Mouse (Mus musculus) intestine, embryonic 16.5 days (tissue): ENCODE data around the gene Draxin. TPM values are rescaled to one million over a fixed set of nuclear protein-coding genes. Genes with fewer than 3 reads are reported as not detected.

ENCODE experiments used
- ATAC-seq: fragments of 200-750 bp; cut with Nextera tagmentation; 2 replicates; pipeline ENCODE4 v1.8.0; 2017; ENCODE audit warnings: moderate TSS enrichment, moderate library complexity
- H3K27ac ChIP-seq: fragments of 300-500 bp; sonication (generic); 2 replicates; pipeline ENCODE4 v1.5.1; 2014; ENCODE audit warnings: mild to moderate bottlenecking, low read length
- H3K27me3 ChIP-seq: fragments of 300-500 bp; sonication (generic); replicated peaks from 2 replicates; pipeline ENCODE4 v1.6.1; 2014; ENCODE audit warnings: low read length, control low read depth, mixed read lengths; ENCODE audit not compliant: control insufficient read depth, insufficient read depth
- H3K36me3 ChIP-seq: fragments of 300-500 bp; sonication (generic); 2 replicates; pipeline ENCODE4 v1.6.1; 2014; ENCODE audit warnings: low read length, control low read depth; ENCODE audit not compliant: control insufficient read depth, insufficient read depth
- H3K4me1 ChIP-seq: fragments of 300-500 bp; sonication (generic); 2 replicates; pipeline ENCODE4 v1.6.1; 2014; ENCODE audit warnings: low read length, control low read depth, mixed read lengths; ENCODE audit not compliant: control insufficient read depth, insufficient read depth
- H3K4me2 ChIP-seq: fragments of 300-500 bp; sonication (generic); 2 replicates; pipeline ENCODE4 v1.6.1; 2014; ENCODE audit warnings: low read depth, low read length, control low read depth
- H3K4me3 ChIP-seq: fragments of 300-500 bp; sonication (generic); 2 replicates; pipeline ENCODE4 v1.5.1; 2014; ENCODE audit warnings: mild to moderate bottlenecking, low read length
- H3K9ac ChIP-seq: fragments of 300-500 bp; sonication (generic); 2 replicates; pipeline ENCODE4 v1.6.1; 2014; ENCODE audit warnings: low read depth, low read length
- H3K9me3 ChIP-seq: fragments of 300-500 bp; sonication (generic); 2 replicates; pipeline ENCODE4 v1.6.1; 2016; ENCODE audit warnings: low read length, control low read depth; ENCODE audit not compliant: control insufficient read depth
- WGBS: fragments of 180-500 bp; shearing (Covaris S2); extraction: QIAGEN DNeasy Blood & Tissue Kit; methylation state at CpG from one replicate; pipeline ENCODE4 v1.1.7; 2014; 5-methylcytosine and 5-hydroxymethylcytosine counted together
- polyA plus RNA-seq: library from polyadenylated mRNA; unstranded; fragments of >200 nt; fragmentation: Nextera tagmentation; extraction: Ambion mirVana; gene quantifications from 2 replicates; pipeline ENCODE4 v1.2.1, GENCODE M21; 2015

The Draxin gene
- polyA plus RNA-seq, 1 experiment from 2014 or later = 0.07 TPM

- Histone ChIP-seq H3K36me3 (no peaks in the 10 kb centered on the region), H3K9ac (no peak overlapping the region), H3K4me2 (no peak overlapping the region), H3K27ac (no peak overlapping the region), H3K4me1 (peaks cover 7% of the 10 kb centered on the region; the same call in 1 of the 2 replicates), H3K27me3 (peaks cover 67% of the 10 kb centered on the region), H3K4me3 (no peak overlapping the region), H3K9me3 (no peaks in the 10 kb centered on the region)
- WGBS = 16% methylated on average over 4 of the region's 4 CpGs
- no peak for ATAC-seq
These were observed 36.5 kb upstream of the Draxin start for GRCm38 (mm10) chr4:148166986-148167385.

GRCm38 (mm10) chr4:148166431-148166830 lies 35.9 kb upstream of the Draxin start:
- Histone ChIP-seq H3K27me3 (peaks cover 69% of the 10 kb centered on the region), H3K9me3 (no peaks in the 10 kb centered on the region), H3K4me1 (peaks cover 7% of the 10 kb centered on the region; the same call in 1 of the 2 replicates), H3K4me3 (no peak overlapping the region), H3K36me3 (no peaks in the 10 kb centered on the region), H3K27ac (no peak overlapping the region), H3K9ac (no peak overlapping the region), H3K4me2 (no peak overlapping the region)
- 0 out of 2 replicates have a peak, but pooled peaks have one; percentile 6 for ATAC-seq
- 8% methylated on average over 10 of the region's 10 CpGs for whole genome bisulfite sequencing

GRCm38 (mm10) chr4:148165551-148165950 lies 35.1 kb upstream of the Draxin start:
- H3K27me3 ChIP-seq = peaks cover 72% of the 10 kb centered on the region

GRCm38 (mm10) chr4:148164461-148164860 lies 34.0 kb upstream of the Draxin start:
- Histone ChIP-seq H3K27me3 (peaks cover 68% of the 10 kb centered on the region), H3K4me2 (peak overlapping the region; percentile 55), H3K4me1 (peaks cover 12% of the 10 kb centered on the region), H3K36me3 (no peaks in the 10 kb centered on the region), H3K9ac (no peak overlapping the region), H3K4me3 (peak overlapping the region; percentile 33; the same call in 1 of the 2 replicates), H3K9me3 (no peaks in the 10 kb centered on the region), H3K27ac (no peak overlapping the region)
- no peak for ATAC-seq
- WGBS = 2% methylated on average over 16 of the region's 16 CpGs

More at GRCm38 (mm10) chr4:148165551-148165950, 35.1 kb upstream of the Draxin start:
- Histone ChIP-seq H3K27ac (no peak overlapping the region), H3K9me3 (no peaks in the 10 kb centered on the region), H3K4me3 (no peak overlapping the region), H3K9ac (no peak overlapping the region), H3K36me3 (no peaks in the 10 kb centered on the region), H3K4me1 (peaks cover 10% of the 10 kb centered on the region), H3K4me2 (no peak overlapping the region)
- no peak for ATAC-seq
- WGBS = 7% methylated on average over 17 of the region's 17 CpGs

- peak overlapping the region; percentile 33 for H3K4me3 ChIP-seq
- no peak overlapping the region for H3K27ac ChIP-seq
- peaks cover 66% of the 10 kb centered on the region for H3K27me3 ChIP-seq
- no peaks in the 10 kb centered on the region for H3K36me3 ChIP-seq
- under 1% methylated on average over 26 of the region's 29 CpGs for WGBS
- H3K4me2 ChIP-seq = peak overlapping the region; percentile 55
- H3K9me3 ChIP-seq = no peaks in the 10 kb centered on the region
- H3K9ac ChIP-seq = peak overlapping the region; percentile 40; the same call in 1 of the 2 replicates
- peak; percentile 47 for ATAC-seq
- H3K4me1 ChIP-seq = peaks cover 13% of the 10 kb centered on the region
These were observed 33.5 kb upstream of the Draxin start for GRCm38 (mm10) chr4:148164002-148164439.

GRCm38 (mm10) chr4:148160436-148161390 lies 30.2 kb upstream of the Draxin start, which contains the start of the genes Fbxo44 and Fbxo2:
Gene Fbxo44, minus strand, starts transcription at chr4:148160482.
Gene Fbxo2, plus strand, starts transcription at chr4:148160621.
- H3K27ac ChIP-seq = no peak within 1 kb of the TSS; the same call in 1 of the 2 replicates

GRCm38 (mm10) chr4:148159544-148160435 lies 29.3 kb upstream of the Draxin start:
- H3K27me3 ChIP-seq = peaks cover 48% of the 10 kb centered on the region
- under 1% methylated on average over 55 of the region's 55 CpGs for WGBS
- peak; percentile 90 for ATAC-seq

More at GRCm38 (mm10) chr4:148160436-148161390, 30.2 kb upstream of the Draxin start, which contains the start of the genes Fbxo44 and Fbxo2:
- peak; percentile 67 for ATAC-seq
- Histone ChIP-seq H3K27me3 (peaks cover 57% of the 10 kb centered on the region), H3K4me2 (peak within 1 kb of the TSS; percentile 100), H3K4me1 (peaks cover 15% of the 10 kb centered on the region), H3K36me3 (no peaks in the 10 kb centered on the region), H3K9ac (peak within 1 kb of the TSS; percentile 77), H3K9me3 (no peaks in the 10 kb centered on the region), H3K4me3 (peak within 1 kb of the TSS; percentile 65)
- WGBS = under 1% methylated on average over 43 of the region's 43 CpGs

GRCm38 (mm10) chr4:148158436-148159348 lies 28.2 kb upstream of the Draxin start:
- 0 out of 2 replicates have a peak, but pooled peaks have one; percentile 0 for ATAC-seq
- Histone ChIP-seq H3K4me1 (peaks cover 8% of the 10 kb centered on the region; the same call in 1 of the 2 replicates), H3K27ac (no peak overlapping the region), H3K4me2 (peak overlapping the region; percentile 100), H3K36me3 (peaks cover 3% of the 10 kb centered on the region; the same call in 1 of the 2 replicates), H3K4me3 (peak overlapping the region; percentile 65), H3K9me3 (no peaks in the 10 kb centered on the region), H3K27me3 (peaks cover 38% of the 10 kb centered on the region), H3K9ac (peak overlapping the region; percentile 77)
- WGBS = 38% methylated on average over 27 of the region's 27 CpGs

More at GRCm38 (mm10) chr4:148159544-148160435, 29.3 kb upstream of the Draxin start:
- Histone ChIP-seq H3K4me2 (peak overlapping the region; percentile 100), H3K36me3 (no peaks in the 10 kb centered on the region), H3K4me1 (peaks cover 14% of the 10 kb centered on the region), H3K27ac (no peak overlapping the region; the same call in 1 of the 2 replicates), H3K9me3 (no peaks in the 10 kb centered on the region), H3K9ac (peak overlapping the region; percentile 77), H3K4me3 (peak overlapping the region; percentile 65)
